Comparison of ENCODE assay signal across 11 mouse cellular contexts in the genomic region with DNA sequence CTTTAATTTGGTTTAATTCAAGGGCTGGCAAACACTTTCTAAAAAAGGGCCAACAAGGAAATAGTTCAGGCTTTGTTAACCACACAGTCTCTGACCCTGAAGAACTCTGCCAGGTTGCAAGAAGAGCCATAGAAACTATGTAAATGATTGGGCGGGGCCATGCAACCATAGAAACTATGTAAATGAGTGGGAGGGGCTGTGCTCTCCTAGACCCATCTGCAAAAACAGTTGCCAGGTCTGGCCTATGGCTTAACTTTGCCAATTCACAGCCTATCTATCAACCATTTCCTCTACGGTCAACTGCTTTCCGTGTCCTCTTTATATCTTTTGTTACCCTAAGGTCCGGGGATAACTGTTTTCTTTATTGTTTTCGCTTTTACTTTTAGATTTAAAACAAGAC. TPM values are rescaled to one million over a fixed set of nuclear protein-coding genes. Genes with fewer than 3 reads are reported as not detected.
DNase-seq lines count a peak whose midpoint lies in the region; ATAC-seq and TF ChIP-seq lines count a peak whose summit lies in the region.
"Had no signal": no experiment of that assay in that cellular context is flagged by ENCODE, and none has a peak within 500 bp of the region (broad histone marks: within the 10 kb centered on the region; RNA-seq: fewer than 3 reads in every experiment).

No protein-coding gene starts in this region.

- H3K27ac ChIP-seq in midbrain, embryonic 14.5 days (replicated peaks; ENCODE audit: low read depth, low read length): no peak overlapping the region
- no peak overlapping the region for H3K27ac ChIP-seq in midbrain, embryonic 10.5 days (replicated peaks)
- H3K27ac ChIP-seq in bone marrow, adult 2 months (ENCODE audit: control insufficient read depth, insufficient read depth, low read depth, low read length, poor library complexity): peak overlapping the region; percentile 65; the same call in 1 of the 2 replicates
- H3K27ac ChIP-seq in liver, adult 2 months (replicated peaks; ENCODE audit: insufficient read depth, low read depth, low read length): peak overlapping the region; percentile 33; the same call in 1 of the 2 replicates
- H3K27ac ChIP-seq in small intestine, adult 2 months (ENCODE audit: insufficient read depth, low read depth, low read length): peak overlapping the region; percentile 89
- H3K27ac ChIP-seq: limb, embryonic 13.5 days had no signal

- no peaks in the 10 kb centered on the region for H3K79me2 ChIP-seq in liver, adult 2 months (ENCODE audit: control insufficient read depth, insufficient read depth, low read length)

- no peak overlapping the region for H3K4me2 ChIP-seq in midbrain, embryonic 14.5 days (ENCODE audit: low read length)
- H3K4me2 ChIP-seq: embryonic facial prominence, embryonic 13.5 days; limb, embryonic 13.5 days had no signal

- WGBS in midbrain, embryonic 14.5 days: 72% methylated on average over 5 of the region's 5 CpGs
- 80% methylated on average over 5 of the region's 5 CpGs for WGBS in midbrain, embryonic 10.5 days
- WGBS in bone marrow, adult 2 months: 17% methylated on average over 5 of the region's 5 CpGs
- 86% methylated on average over 5 of the region's 5 CpGs for WGBS in liver, adult 2 months
- WGBS in small intestine, adult 2 months: 36% methylated on average over 5 of the region's 5 CpGs

- no peak overlapping the region for H3K9ac ChIP-seq in midbrain, embryonic 14.5 days (replicated peaks; ENCODE audit: low read length)
- H3K9ac ChIP-seq in liver, adult 2 months (ENCODE audit: low read depth, low read length): no peak overlapping the region
- H3K9ac ChIP-seq: embryonic facial prominence, embryonic 13.5 days; limb, embryonic 13.5 days had no signal

- no peak overlapping the region for H3K4me3 ChIP-seq in midbrain, embryonic 14.5 days (replicated peaks; ENCODE audit: low read depth, low read length)
- H3K4me3 ChIP-seq in midbrain, embryonic 10.5 days: no peak overlapping the region
- no peak overlapping the region for H3K4me3 ChIP-seq in bone marrow, adult 2 months (replicated peaks; ENCODE audit: control insufficient read depth, low read depth, low read length)
- H3K4me3 ChIP-seq in liver, adult 2 months (ENCODE audit: insufficient read depth, low read depth, low read length): no peak overlapping the region
- no peak overlapping the region for H3K4me3 ChIP-seq in small intestine, adult 2 months (ENCODE audit: low read depth, low read length)
- H3K4me3 ChIP-seq: embryonic facial prominence, embryonic 13.5 days; limb, embryonic 13.5 days had no signal

- no peak for TF ChIP-seq CTCF in bone marrow, adult 2 months (IDR thresholded peaks at IDR 0.05; ENCODE audit: control insufficient read depth, insufficient read depth, low read length)
- no peak for TF ChIP-seq CTCF in liver, adult 2 months (IDR thresholded peaks at IDR 0.05; ENCODE audit: low read depth, low read length)
- TF ChIP-seq CTCF in small intestine, adult 2 months (IDR thresholded peaks at IDR 0.05; ENCODE audit: extremely low read depth, insufficient read length, insufficient replicate concordance, low read depth, low read length): no peak

- peak; percentile 43 for DNase-seq in midbrain, embryonic 14.5 days
- no peak for DNase-seq in midbrain, embryonic 10.5 days (ENCODE audit: low spot score)
- no peak for DNase-seq in liver, adult 2 months (ENCODE audit: extremely low read depth, low read depth, low spot score)
- DNase-seq in layer of hippocampus, adult 9-11 months: no peak
- DNase-seq in kidney, postnatal 25 days: no peak
- DNase-seq in layer of hippocampus, adult 11-12 months (ENCODE audit: low spot score): no peak
- DNase-seq: heart, postnatal 4 days had no signal

- no peaks in the 10 kb centered on the region for H3K9me3 ChIP-seq in midbrain, embryonic 14.5 days (ENCODE audit: control insufficient read depth, low read length)
- H3K9me3 ChIP-seq in midbrain, embryonic 10.5 days (replicated peaks): no peaks in the 10 kb centered on the region
- H3K9me3 ChIP-seq: embryonic facial prominence, embryonic 13.5 days; limb, embryonic 13.5 days had no signal

- no peaks in the 10 kb centered on the region for H3K36me3 ChIP-seq in midbrain, embryonic 14.5 days (ENCODE audit: control insufficient read depth, insufficient read depth, low read length)
- no peaks in the 10 kb centered on the region for H3K36me3 ChIP-seq in midbrain, embryonic 10.5 days
- H3K36me3 ChIP-seq in liver, adult 2 months (ENCODE audit: control insufficient read depth, insufficient read depth, low read length): no peaks in the 10 kb centered on the region
- H3K36me3 ChIP-seq in small intestine, adult 2 months (ENCODE audit: control insufficient read depth, insufficient read depth, low read length): no peaks in the 10 kb centered on the region
- H3K36me3 ChIP-seq: embryonic facial prominence, embryonic 13.5 days; limb, embryonic 13.5 days had no signal

- no peak for ATAC-seq in midbrain, embryonic 14.5 days (ENCODE audit: low FRiP score, low TSS enrichment)

- H3K4me1 ChIP-seq in midbrain, embryonic 14.5 days (ENCODE audit: control insufficient read depth, insufficient read depth, low read length): peaks cover 7% of the 10 kb centered on the region; the same call in 1 of the 2 replicates
- H3K4me1 ChIP-seq in midbrain, embryonic 10.5 days: peaks cover 25% of the 10 kb centered on the region
- peaks cover 4% of the 10 kb centered on the region for H3K4me1 ChIP-seq in bone marrow, adult 2 months (ENCODE audit: control insufficient read depth, insufficient read depth, low read length)
- peaks cover 7% of the 10 kb centered on the region for H3K4me1 ChIP-seq in liver, adult 2 months (ENCODE audit: control insufficient read depth, insufficient read depth, low read length)
- H3K4me1 ChIP-seq in small intestine, adult 2 months (ENCODE audit: control insufficient read depth, insufficient read depth, insufficient read length, low read length): peaks cover 27% of the 10 kb centered on the region

- TF ChIP-seq POLR2A in bone marrow, adult 2 months (IDR thresholded peaks at IDR 0.05; ENCODE audit: borderline replicate concordance, control insufficient read depth, low read depth, low read length): no peak
- TF ChIP-seq POLR2A in liver, adult 2 months (IDR thresholded peaks at IDR 0.05; ENCODE audit: extremely low read depth, insufficient read depth, low read length): no peak
- no peak for TF ChIP-seq POLR2A in small intestine, adult 2 months (IDR thresholded peaks at IDR 0.05; ENCODE audit: low read depth, low read length)

- H3K27me3 ChIP-seq in midbrain, embryonic 14.5 days (ENCODE audit: control insufficient read depth, insufficient read depth, low read length): no peaks in the 10 kb centered on the region
- no peaks in the 10 kb centered on the region; the same call in 1 of the 2 replicates for H3K27me3 ChIP-seq in midbrain, embryonic 10.5 days (ENCODE audit: low read depth, poor library complexity, severe bottlenecking)
- H3K27me3 ChIP-seq in liver, adult 2 months (ENCODE audit: control insufficient read depth, insufficient read depth, low read length): no peaks in the 10 kb centered on the region
- H3K27me3 ChIP-seq in small intestine, adult 2 months (ENCODE audit: control insufficient read depth, insufficient read depth, low read length): no peaks in the 10 kb centered on the region
- H3K27me3 ChIP-seq: embryonic facial prominence, embryonic 13.5 days; limb, embryonic 13.5 days had no signal

RNA-seq across cellular contexts. Expression of a gene that starts 25.0 kb away (rescaled TPM):
- 2.4 and 4.5 TPM in 2 replicates for polyA plus RNA-seq in midbrain, embryonic 14.5 days (2014; fragmentation: Nextera tagmentation; extraction: Ambion mirVana)
- 7.2 and 7.8 TPM in 2 replicates for polyA plus RNA-seq in midbrain, embryonic 10.5 days (2016; fragmentation: Nextera tagmentation; extraction: Ambion mirVana)
- polyA plus RNA-seq in bone marrow, adult 2 months (2011; ENCODE audit: insufficient read depth, insufficient read length, low replicate concordance, missing spikeins): 18.8 and 41.2 TPM in 2 replicates
- 13.4 and 18.7 TPM in 2 replicates for total RNA-seq in liver, adult 2 months (2014; rRNA removed)
- polyA plus RNA-seq in liver, adult 2 months (2012; rRNA removed): 20.0 and 22.2 TPM in 2 replicates
- 16.5 and 25.8 TPM in 2 replicates for polyA plus RNA-seq in small intestine, adult 2 months (2012; rRNA removed)

Comparison
In these comparisons a context has a peak if more than half of its experiments do, and no peak if none do; other contexts are left out.
1. H3K27ac ChIP-seq: peak in bone marrow, adult 2 months (single experiment), liver, adult 2 months (single experiment) and small intestine, adult 2 months (single experiment); none in midbrain, embryonic 14.5 days (single experiment) and midbrain, embryonic 10.5 days (single experiment).